Mouse (Mus musculus) spleen, adult 2 months (tissue): ENCODE data around the gene Olfr981. TPM values are rescaled to one million over a fixed set of nuclear protein-coding genes. Genes with fewer than 3 reads are reported as not detected.
"Not testable (repeated sequence)": the region's sequence is repeated elsewhere in the genome, so short reads cannot be mapped to it uniquely, and the experiment has no call there.

Experiments
- DNase-seq, 2 experiments: peaks; one replicate each; pipeline versions ENCODE4 v3.0.0 to v3.0.0-alpha.2; 2012 to 2021; ENCODE audit warnings: low spot score in 2 of 2, low read depth in 1 of 2
- H3K27ac ChIP-seq: fragments of 200-500 bp; 2 replicates; pipeline ENCODE4 v1.5.1; 2012; ENCODE audit warnings: low read length, inconsistent platforms; ENCODE audit not compliant: insufficient read depth
- H3K27me3 ChIP-seq: fragments of 200-500 bp; 2 replicates; pipeline ENCODE4 v1.6.1; 2012; ENCODE audit warnings: mild to moderate bottlenecking, moderate library complexity, low read length, inconsistent platforms; ENCODE audit not compliant: control insufficient read depth, insufficient read depth
- H3K36me3 ChIP-seq: fragments of 200-500 bp; 2 replicates; pipeline ENCODE4 v1.6.1; 2012; ENCODE audit warnings: mild to moderate bottlenecking, low read length, inconsistent platforms; ENCODE audit not compliant: control insufficient read depth, insufficient read depth
- H3K4me1 ChIP-seq: fragments of 200-500 bp; 2 replicates; pipeline ENCODE4 v1.6.1; 2011; ENCODE audit warnings: inconsistent platforms; ENCODE audit not compliant: control insufficient read depth, insufficient read depth, insufficient read length
- H3K4me3 ChIP-seq: fragments of 200-500 bp; 2 replicates; pipeline ENCODE4 v1.5.1; 2011; ENCODE audit warnings: mild to moderate bottlenecking, inconsistent platforms; ENCODE audit not compliant: insufficient read depth, insufficient read length; ENCODE audit errors: extremely low read depth
- CTCF ChIP-seq: fragments of 200-500 bp; IDR thresholded peaks from 2 replicates; pipeline ENCODE4 v1.5.1; 2011; ENCODE audit warnings: mild to moderate bottlenecking, inconsistent platforms; ENCODE audit not compliant: insufficient read depth, insufficient read length, insufficient replicate concordance; ENCODE audit errors: extremely low read depth
- POLR2A ChIP-seq: fragments of 200-500 bp; IDR thresholded peaks from 2 replicates; pipeline ENCODE4 v1.6.1; 2011; ENCODE audit warnings: low read depth, low read length, inconsistent platforms
- WGBS: fragments of 180-500 bp; shearing (Covaris S2); methylation state at CpG from one replicate; pipeline ENCODE4 v1.1.7; 2018; 5-methylcytosine and 5-hydroxymethylcytosine counted together
- polyA plus RNA-seq: library from polyadenylated mRNA; depleted of rRNA; stranded (reverse); fragments of >200 nt; gene quantifications from 2 replicates; pipeline ENCODE4 v1.2.3, GENCODE M21; 2012; rRNA removed

The Olfr981 gene
- not detected in 2 replicates for polyA plus RNA-seq

DNA sequence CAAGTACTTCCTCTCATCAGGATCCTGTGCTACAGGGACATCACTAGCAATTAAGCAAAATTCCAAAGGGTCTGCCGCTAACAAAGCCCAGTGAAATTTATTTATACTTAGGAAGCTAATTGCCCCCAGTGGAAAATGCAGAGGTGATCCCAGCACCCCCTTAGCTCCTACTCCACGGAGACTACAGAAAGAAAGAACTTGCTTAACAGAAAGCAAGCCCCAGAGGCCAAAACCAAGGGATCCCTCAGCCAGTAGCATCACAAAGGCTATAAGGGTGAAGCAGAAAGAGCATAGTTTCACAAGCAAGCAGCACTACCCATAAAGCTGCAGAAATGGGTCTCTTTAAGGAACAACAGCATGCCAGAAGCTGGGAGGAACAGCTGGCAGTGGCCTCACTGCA is at the start of gene Olfr981:
Olfr981 (plus strand) TSS at position 301 of the 400 bp plus-strand sequence.
- 62% methylated on average over 2 of the region's 2 CpGs for WGBS
- Histone ChIP-seq H3K36me3 (no peaks in the 10 kb centered on the region), H3K4me1 (no peaks in the 10 kb centered on the region), H3K27me3 (no peaks in the 10 kb centered on the region), H3K27ac (no peak within 1 kb of the TSS), H3K4me3 (no peak within 1 kb of the TSS)
- TF ChIP-seq POLR2A: no peak
- no peak for TF ChIP-seq CTCF
- no peak for DNase-seq

GRCm38 (mm10) chr9:39976581-39977145 is 44.6 kb upstream of the Olfr981 start:
- H3K36me3 ChIP-seq, H3K27ac ChIP-seq, DNase-seq, H3K4me1 ChIP-seq, H3K27me3 ChIP-seq, H3K4me3 ChIP-seq: not testable (repeated sequence)
- WGBS: 88% methylated on average over 1 of the region's 1 CpGs

DNA sequence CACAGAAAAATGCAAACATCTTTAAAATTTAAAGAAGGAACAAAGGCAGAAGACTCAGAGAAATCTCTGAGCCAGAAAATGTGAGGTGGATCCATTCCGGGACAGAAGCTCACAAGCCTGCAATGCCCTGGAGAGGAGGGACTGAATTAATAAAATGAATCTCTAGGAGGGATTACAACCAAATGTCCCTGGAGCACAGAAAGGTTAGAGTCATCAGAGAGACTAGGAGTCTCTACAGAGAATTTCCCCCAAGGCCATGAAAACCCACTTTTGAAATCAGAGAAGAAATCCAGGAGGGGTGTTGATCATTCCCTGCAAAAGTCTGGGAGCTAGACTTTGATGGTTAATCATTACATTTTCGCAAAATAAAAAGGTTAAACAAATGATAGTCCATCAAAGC is 29.5 kb upstream of the Olfr981 start, which contains the start of gene Olfr978:
Olfr978 (plus strand) TSS at position 301 of the 400 bp plus-strand sequence.
- no peak for DNase-seq
- Histone ChIP-seq H3K27ac (no peak within 1 kb of the TSS), H3K4me3 (no peak within 1 kb of the TSS), H3K36me3 (no peaks in the 10 kb centered on the region), H3K4me1 (no peaks in the 10 kb centered on the region), H3K27me3 (no peaks in the 10 kb centered on the region)
- TF ChIP-seq CTCF (no peak), POLR2A (no peak)
- 86% methylated on average over 2 of the region's 2 CpGs for WGBS

DNA sequence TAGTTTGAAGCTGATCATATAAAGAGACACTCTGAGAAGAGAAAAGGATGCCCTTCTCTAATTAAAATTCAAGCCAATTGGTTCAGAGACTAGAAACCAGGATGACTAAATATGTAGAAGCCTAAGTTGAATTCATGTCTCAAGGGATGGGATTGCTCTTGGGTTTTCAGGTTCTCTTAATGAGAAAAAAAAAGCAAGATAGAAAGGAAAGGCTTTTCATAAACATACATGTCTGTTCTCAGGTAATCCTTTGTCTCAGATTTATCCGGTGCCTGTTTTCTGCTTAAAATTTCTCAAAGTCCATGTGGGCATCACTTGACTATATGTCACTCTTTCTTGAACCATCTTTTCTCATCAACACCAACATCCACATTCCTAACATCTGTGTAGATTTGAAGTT is 17.9 kb upstream of the Olfr981 start, which contains the start of gene Olfr979:
Olfr979 (minus strand) TSS at position 101 of the 400 bp plus-strand sequence.
- Histone ChIP-seq H3K4me3 (no peak within 1 kb of the TSS), H3K27ac (no peak within 1 kb of the TSS), H3K27me3 (no peaks in the 10 kb centered on the region), H3K4me1 (no peaks in the 10 kb centered on the region), H3K36me3 (no peaks in the 10 kb centered on the region)
- no peak for DNase-seq
- WGBS: 100% methylated on average over 1 of the region's 1 CpGs
- TF ChIP-seq CTCF: no peak
- TF ChIP-seq POLR2A: no peak

DNA sequence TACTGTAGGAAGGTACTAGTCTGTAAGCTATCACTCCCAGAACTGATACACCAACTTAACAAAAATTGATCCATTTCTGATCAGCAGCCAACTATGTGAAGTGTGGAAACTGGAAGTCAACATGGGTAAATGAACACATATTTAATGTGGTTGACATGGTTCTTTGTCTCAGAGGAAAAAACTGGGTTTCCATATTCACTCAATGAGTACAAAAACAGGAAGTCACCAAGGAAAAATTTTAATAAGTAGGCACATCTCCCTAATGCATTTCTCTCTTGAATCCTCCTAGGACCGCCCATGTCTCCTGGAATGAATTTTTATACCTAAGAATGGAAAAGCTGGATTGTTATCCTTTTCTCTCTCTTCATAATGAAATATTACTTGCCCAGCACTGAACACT is 11.8 kb upstream of the Olfr981 start, which contains the start of gene Olfr980:
Olfr980 (minus strand) TSS at position 101 of the 400 bp plus-strand sequence.
- H3K36me3 ChIP-seq: no peaks in the 10 kb centered on the region
- DNase-seq: no peak
- WGBS: 85% methylated on average over 1 of the region's 1 CpGs

DNA sequence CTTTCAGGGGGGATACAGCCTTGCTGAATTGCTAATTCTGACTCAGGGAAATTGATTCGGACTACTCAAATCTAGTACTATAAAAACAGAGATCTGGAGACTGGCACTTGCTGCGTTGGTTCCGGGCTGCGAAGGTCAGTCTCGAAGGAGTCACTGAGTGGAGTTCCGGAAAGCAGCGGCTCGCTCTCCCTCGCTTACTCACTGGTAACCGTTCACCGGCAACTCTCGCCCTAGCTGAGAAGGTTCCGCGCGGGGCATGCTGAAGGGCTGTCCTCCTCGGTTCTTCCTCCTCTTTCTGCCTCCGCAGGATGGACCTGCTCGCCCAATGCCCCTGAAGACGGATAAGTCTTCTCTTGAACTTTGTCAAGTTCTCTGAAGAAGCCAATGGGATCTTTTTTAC is 28.9 kb downstream of the Olfr981 start:
- no peak for DNase-seq
- Histone ChIP-seq H3K27ac (no peak overlapping the region), H3K4me3 (no peak overlapping the region), H3K4me1 (no peaks in the 10 kb centered on the region), H3K36me3 (no peaks in the 10 kb centered on the region), H3K27me3 (no peaks in the 10 kb centered on the region)
- WGBS: 91% methylated on average over 19 of the region's 19 CpGs
- TF ChIP-seq POLR2A (no peak), CTCF (no peak)

More for the DNA sequence above, 11.8 kb upstream of the Olfr981 start, which contains the start of gene Olfr980:
- H3K27me3 ChIP-seq: no peaks in the 10 kb centered on the region
- H3K27ac ChIP-seq: no peak within 1 kb of the TSS
- H3K4me1 ChIP-seq: no peaks in the 10 kb centered on the region
- TF ChIP-seq POLR2A: no peak
- no peak for TF ChIP-seq CTCF
- H3K4me3 ChIP-seq: no peak within 1 kb of the TSS

DNA sequence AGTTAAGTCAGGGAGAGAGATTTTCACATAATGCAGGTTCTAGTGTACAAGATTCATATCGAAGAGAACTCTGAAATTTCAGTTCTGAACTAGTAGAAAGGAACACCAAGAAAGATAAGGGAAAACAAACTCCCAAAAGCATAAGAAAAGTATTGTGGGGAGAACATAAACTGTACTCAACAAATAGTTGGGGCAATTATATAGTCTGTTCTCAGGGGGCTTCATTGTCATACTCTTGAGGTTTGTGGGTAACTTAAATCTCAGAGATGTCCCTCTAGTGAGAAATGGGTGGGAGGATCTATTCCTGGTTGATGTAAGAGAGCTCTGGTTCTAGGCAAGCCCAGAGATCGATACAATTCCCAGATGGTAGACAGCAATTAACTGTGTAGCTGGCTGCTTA is 52.3 kb downstream of the Olfr981 start, which contains the start of gene Olfr982:
Olfr982 (plus strand) TSS at position 301 of the 400 bp plus-strand sequence.
- Histone ChIP-seq H3K27ac (no peak within 1 kb of the TSS), H3K27me3 (no peaks in the 10 kb centered on the region), H3K4me3 (no peak within 1 kb of the TSS), H3K4me1 (no peaks in the 10 kb centered on the region), H3K36me3 (no peaks in the 10 kb centered on the region)
- WGBS: 90% methylated on average over 2 of the region's 2 CpGs
- TF ChIP-seq CTCF (no peak), POLR2A (no peak)
- DNase-seq: no peak

Other genes starting within 250 kb of the Olfr981 start
- not detected in 2 replicates for gene Olfr968, start 238.2 kb upstream of the Olfr981 start, polyA plus RNA-seq
- gene Olfr969, start 230.5 kb upstream of the Olfr981 start, polyA plus RNA-seq: not detected in 2 replicates
- gene Olfr970, start 212.6 kb upstream of the Olfr981 start, polyA plus RNA-seq: not detected in 2 replicates
- gene Olfr971, start 184.6 kb upstream of the Olfr981 start, polyA plus RNA-seq: not detected in 2 replicates
- gene Olfr972, start 155.0 kb upstream of the Olfr981 start, polyA plus RNA-seq: not detected in 2 replicates
- not detected in 2 replicates for gene Olfr229, start 114.1 kb upstream of the Olfr981 start, polyA plus RNA-seq
- gene Olfr974, start 84.0 kb upstream of the Olfr981 start, polyA plus RNA-seq: not detected in 2 replicates
- gene Olfr975, start 69.4 kb upstream of the Olfr981 start, polyA plus RNA-seq: not detected in 2 replicates
- gene Olfr976, start 60.3 kb upstream of the Olfr981 start, polyA plus RNA-seq: not detected in 2 replicates
- not detected in 2 replicates for gene Olfr978, start 29.4 kb upstream of the Olfr981 start, polyA plus RNA-seq
- gene Olfr979, start 18.0 kb upstream of the Olfr981 start, polyA plus RNA-seq: not detected in 2 replicates
- not detected in 2 replicates for gene Olfr980, start 11.9 kb upstream of the Olfr981 start, polyA plus RNA-seq
- not detected in 2 replicates for gene Olfr982, start 52.4 kb downstream of the Olfr981 start, polyA plus RNA-seq
- not detected in 2 replicates for gene Olfr983, start 72.1 kb downstream of the Olfr981 start, polyA plus RNA-seq
- gene Olfr984, start 92.7 kb downstream of the Olfr981 start, polyA plus RNA-seq: not detected in 2 replicates
- not detected in 2 replicates for gene Olfr985, start 108.7 kb downstream of the Olfr981 start, polyA plus RNA-seq
- gene Tmem225, start 126.7 kb downstream of the Olfr981 start, polyA plus RNA-seq: not detected in 2 replicates
- gene Olfr986, start 159.5 kb downstream of the Olfr981 start, polyA plus RNA-seq: not detected in 2 replicates
- gene Zfp202, start 170.9 kb downstream of the Olfr981 start, polyA plus RNA-seq: 0.72 and 0.74 TPM in 2 replicates
- gene Scn3b, start 247.8 kb downstream of the Olfr981 start, polyA plus RNA-seq: 0.07 and 0.26 TPM in 2 replicates